Mouse (Mus musculus) ovary, adult 18-20 months (tissue): ENCODE measurements around the gene Vopp1.

Source experiments
- DNase-seq: peaks from one replicate; pipeline ENCODE4 v3.0.0; 2022; ENCODE audit warnings: low spot score, mixed read lengths

Gene Vopp1

GRCm38 (mm10) chr6:57702743-57703499 lies 122.0 kb downstream of the Vopp1 start:
- DNase-seq = peak; percentile 92

- peak; percentile 3 for DNase-seq
Measured at GRCm38 (mm10) chr6:57702376-57702742, 122.6 kb downstream of the Vopp1 start, which contains the start of gene Lancl2. Gene Lancl2, plus strand, starts transcription at chr6:57702540.

DNA sequence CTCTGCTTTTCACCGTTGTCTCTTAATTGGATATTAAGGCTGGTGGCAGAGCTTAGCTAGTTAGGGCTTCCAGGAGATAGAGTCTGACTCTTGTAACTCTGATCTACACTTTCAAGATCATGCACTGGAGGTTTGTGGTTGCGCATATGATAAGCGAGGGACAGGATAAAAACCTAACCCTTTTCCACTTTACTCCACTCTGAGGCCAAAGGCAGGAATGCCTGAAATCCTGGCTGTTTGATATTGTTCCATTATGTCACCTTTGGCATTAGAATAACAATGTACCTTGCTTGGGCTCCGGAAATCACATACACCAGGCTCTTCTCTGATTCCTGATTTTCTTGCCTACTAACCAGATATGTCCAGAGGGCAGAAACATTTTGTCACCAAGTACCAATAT lies 123.3 kb downstream of the Vopp1 start:
- DNase-seq = no peak

- no peak for DNase-seq
Measured at GRCm38 (mm10) chr6:57693116-57693515, 131.8 kb downstream of the Vopp1 start.

- peak; percentile 74 for DNase-seq
Measured at GRCm38 (mm10) chr6:57691467-57692261, 133.3 kb downstream of the Vopp1 start, which contains the start of gene Pyurf. Gene Pyurf, minus strand, starts transcription at chr6:57692078.

GRCm38 (mm10) chr6:57684156-57684555 lies 140.8 kb downstream of the Vopp1 start:
- DNase-seq = no peak
